Mouse (Mus musculus) E14TG2a.4 (cell line): ENCODE measurements around the gene Zfp808.
A peak's percentile ranks its signal among the peaks of the same experiment; 100 is the strongest.
"Not testable (repeated sequence)": the region's sequence is repeated elsewhere in the genome, so short reads cannot be mapped to it uniquely, and the experiment has no call there.

Source experiments
- CTCF ChIP-seq: conservative IDR thresholded peaks from 2 replicates; pipeline ENCODE4 v1.5.1; 2014; ENCODE audit warnings: low read length
- NANOG ChIP-seq: IDR thresholded peaks from 2 replicates; pipeline ENCODE4 v1.6.1; 2014; ENCODE audit warnings: borderline replicate concordance, low read length, mixed read lengths
- POU5F1 ChIP-seq: IDR thresholded peaks from 2 replicates; pipeline ENCODE4 v1.6.1; 2014; ENCODE audit warnings: low read length, borderline replicate concordance

DNA sequence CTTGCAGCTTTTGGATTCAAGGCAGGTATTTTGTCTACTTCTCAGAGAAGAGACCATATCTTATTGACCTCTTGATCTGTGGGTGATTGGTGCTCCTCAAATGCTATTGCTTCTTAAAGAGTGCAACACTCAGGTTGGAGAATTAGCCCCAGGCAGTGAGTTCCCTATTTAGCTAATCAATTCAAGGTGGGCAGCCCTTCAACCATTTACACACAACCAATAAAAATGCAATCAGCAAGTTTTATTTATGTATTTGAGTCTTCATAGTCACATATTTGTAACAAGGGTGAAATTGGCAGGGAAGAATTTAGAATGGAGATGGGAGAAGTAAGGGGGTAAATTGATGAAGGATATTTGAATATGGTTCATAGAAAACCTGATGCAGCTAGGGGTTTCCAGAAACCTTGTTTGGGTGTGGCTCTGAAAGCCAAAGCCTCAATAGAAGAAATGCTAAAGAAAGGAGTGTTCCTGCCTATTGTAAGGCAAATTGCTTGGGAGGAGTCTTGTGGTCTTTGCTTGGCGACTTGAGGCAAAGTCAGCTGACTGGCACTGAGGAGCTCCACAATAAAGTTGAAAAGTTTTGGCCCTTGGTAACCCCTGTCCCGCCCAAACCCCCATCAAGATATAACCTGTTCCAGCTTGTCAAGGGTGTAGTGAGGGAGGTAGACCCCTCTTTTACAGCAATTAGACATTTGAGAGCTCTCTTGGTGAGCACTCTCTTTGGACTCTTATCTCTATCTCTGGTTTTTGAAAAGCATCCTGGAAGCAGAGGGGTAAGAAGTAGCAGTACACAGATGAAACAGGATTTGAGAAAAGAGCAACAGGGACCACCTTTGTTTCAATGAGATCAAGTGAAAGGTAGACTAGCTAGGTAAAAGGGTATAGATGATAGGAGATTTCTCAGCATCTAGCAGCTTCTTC, 52.4 kb downstream of the Zfp808 start:
- TF ChIP-seq CTCF: not testable (repeated sequence)
- TF ChIP-seq NANOG (peak; percentile 78), POU5F1 (peak; percentile 48; the same call in 1 of the 2 replicates)
